Mouse (Mus musculus) embryonic facial prominence, embryonic 14.5 days (tissue): Measurements from ENCODE around the gene Ugt1a8. TPM values are rescaled to one million over a fixed set of nuclear protein-coding genes. Genes with fewer than 3 reads are reported as not detected.
A peak's percentile ranks its signal among the peaks of the same experiment; 100 is the strongest.
"Not testable (repeated sequence)": the region's sequence is repeated elsewhere in the genome, so short reads cannot be mapped to it uniquely, and the experiment has no call there.

Experiments
- ATAC-seq: fragments of 200-750 bp; cut with Nextera tagmentation; 2 replicates; pipeline ENCODE4 v1.8.0; 2017; ENCODE audit warnings: low read depth, moderate number of reproducible peaks, moderate TSS enrichment
- DNase-seq: peaks from one replicate; pipeline ENCODE4 v3.0.0-alpha.2; 2015; ENCODE audit warnings: low spot score
- H3K27ac ChIP-seq: fragments of 300-500 bp; sonication (generic); replicated peaks from 2 replicates; pipeline ENCODE4 v1.5.1; 2014; ENCODE audit warnings: low read depth, mild to moderate bottlenecking, low read length, moderate library complexity
- H3K27me3 ChIP-seq: fragments of 300-500 bp; sonication (generic); replicated peaks from 2 replicates; pipeline ENCODE4 v1.6.1; 2014; ENCODE audit warnings: low read length; ENCODE audit not compliant: control insufficient read depth, insufficient read depth
- H3K36me3 ChIP-seq: fragments of 300-500 bp; sonication (generic); 2 replicates; pipeline ENCODE4 v1.6.1; 2014; ENCODE audit warnings: low read length, mixed read lengths; ENCODE audit not compliant: control insufficient read depth, insufficient read depth
- H3K4me1 ChIP-seq: fragments of 300-500 bp; sonication (generic); 2 replicates; pipeline ENCODE4 v1.6.1; 2014; ENCODE audit warnings: antibody characterized with exemption, low read length; ENCODE audit not compliant: control insufficient read depth, insufficient read depth
- H3K4me2 ChIP-seq: fragments of 300-500 bp; sonication (generic); 2 replicates; pipeline ENCODE4 v1.6.1; 2014; ENCODE audit warnings: low read depth, mild to moderate bottlenecking, low read length, moderate library complexity, mixed read lengths
- H3K4me3 ChIP-seq: fragments of 300-500 bp; sonication (generic); 2 replicates; pipeline ENCODE4 v1.5.1; 2014; ENCODE audit warnings: low read depth, mild to moderate bottlenecking, low read length
- H3K9ac ChIP-seq: fragments of 300-500 bp; sonication (generic); 2 replicates; pipeline ENCODE4 v1.6.1; 2014; ENCODE audit warnings: low read depth, mild to moderate bottlenecking, low read length, moderate library complexity, mixed read lengths
- H3K9me3 ChIP-seq: fragments of 300-500 bp; sonication (generic); 2 replicates; pipeline ENCODE4 v1.6.1; 2016; ENCODE audit warnings: low read length; ENCODE audit not compliant: control insufficient read depth
- WGBS: fragments of 180-500 bp; shearing (Covaris S2); extraction: QIAGEN DNeasy Blood & Tissue Kit; methylation state at CpG from one replicate; pipeline ENCODE4 v1.1.7; 2014; 5-methylcytosine and 5-hydroxymethylcytosine counted together
- polyA plus RNA-seq: library from polyadenylated mRNA; unstranded; fragments of >200 nt; fragmentation: Nextera tagmentation; extraction: Ambion mirVana; gene quantifications from 2 replicates; pipeline ENCODE4 v1.2.1, GENCODE M21; 2014

Gene Ugt1a8
- polyA plus RNA-seq, 1 experiment from 2014 or later: not detected

DNA sequence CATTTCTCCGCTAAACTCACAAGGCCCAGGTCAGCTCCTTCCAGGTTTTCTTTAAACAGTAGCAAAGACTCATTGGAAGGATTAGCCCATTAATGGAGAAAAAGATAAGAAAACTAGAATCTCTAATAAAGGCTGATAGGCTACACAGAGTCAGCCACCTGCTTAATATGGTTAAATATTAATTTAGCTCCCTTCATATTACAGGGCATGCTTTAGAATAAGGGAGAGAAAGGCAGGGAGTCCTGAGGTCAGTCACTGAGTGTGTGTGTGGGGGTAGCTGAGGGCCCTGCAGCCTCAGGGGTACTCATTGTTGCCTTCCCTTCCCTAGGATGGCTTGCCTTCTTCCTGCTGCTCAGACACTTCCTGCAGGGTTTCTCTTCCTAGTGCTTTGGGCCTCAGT lies 50.5 kb downstream of the Ugt1a8 start:
- no peak overlapping the region for H3K9ac ChIP-seq
- no peak for ATAC-seq
- H3K4me2 ChIP-seq: no peak overlapping the region
- H3K27me3 ChIP-seq: no peaks in the 10 kb centered on the region
- H3K4me1 ChIP-seq: peaks cover 13% of the 10 kb centered on the region; the same call in 1 of the 2 replicates
- no peak overlapping the region for H3K27ac ChIP-seq
- no peaks in the 10 kb centered on the region for H3K9me3 ChIP-seq
- H3K36me3 ChIP-seq: no peaks in the 10 kb centered on the region
- no peak for DNase-seq
- H3K4me3 ChIP-seq: no peak overlapping the region
- WGBS: 88% methylated on average over 1 of the region's 1 CpGs

DNA sequence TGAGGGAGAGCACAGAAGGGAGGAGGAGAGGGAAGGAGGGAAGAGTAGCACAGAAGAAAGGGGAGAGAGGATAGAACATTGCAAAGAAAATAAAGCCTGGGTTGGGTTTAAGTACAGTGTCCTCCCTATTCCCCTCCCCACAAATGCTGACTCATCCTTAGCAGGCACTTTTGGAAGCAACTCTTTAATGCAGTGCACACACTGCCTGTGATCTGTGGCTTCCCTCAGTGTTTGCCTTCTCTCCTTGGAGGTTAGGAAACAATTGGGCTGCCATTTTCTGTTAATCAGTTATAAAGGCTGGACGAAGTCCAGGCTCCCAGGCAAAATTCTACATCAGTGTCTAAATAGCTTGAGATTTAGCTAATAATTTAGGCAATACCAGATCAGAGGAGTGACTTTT lies 52.9 kb downstream of the Ugt1a8 start:
- H3K9me3 ChIP-seq, H3K4me3 ChIP-seq, DNase-seq, H3K4me1 ChIP-seq, H3K36me3 ChIP-seq, H3K27ac ChIP-seq, ATAC-seq, H3K9ac ChIP-seq, H3K4me2 ChIP-seq, H3K27me3 ChIP-seq: not testable (repeated sequence)
- WGBS: 47% methylated on average over 1 of the region's 1 CpGs

DNA sequence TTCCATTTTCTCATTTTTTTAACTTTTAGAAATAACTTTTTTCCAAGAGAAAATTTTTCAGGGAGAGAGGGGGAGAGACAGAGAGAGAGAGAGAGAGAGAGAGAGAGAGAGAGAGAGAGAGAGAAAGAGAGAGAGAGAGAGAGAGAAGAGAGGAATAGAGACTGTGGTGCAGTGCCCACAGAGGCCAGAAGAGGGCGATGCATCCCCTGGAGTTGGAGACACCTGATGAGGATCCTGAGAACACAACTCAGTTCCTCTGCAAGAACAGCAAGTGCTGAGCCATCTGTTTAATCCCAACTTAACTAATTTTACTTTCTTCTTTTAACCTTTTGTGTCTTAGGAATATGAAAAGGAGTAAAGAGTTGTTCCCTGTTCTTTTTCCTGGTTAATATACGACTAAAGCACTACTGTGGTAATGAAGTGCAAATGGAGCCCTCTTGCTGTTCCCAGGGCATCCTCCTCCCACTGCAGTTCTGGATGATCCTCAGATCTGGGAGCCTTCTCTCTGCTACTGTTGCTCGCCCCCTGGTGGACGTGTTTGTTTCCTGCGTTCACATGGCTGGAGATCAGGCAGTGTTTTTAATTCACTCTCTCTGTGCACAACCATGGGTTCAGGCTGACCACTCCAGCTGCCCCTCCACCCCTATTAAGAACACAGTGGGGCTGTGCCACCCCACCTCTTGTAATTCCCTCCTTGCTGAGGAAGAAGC lies 56.5 kb downstream of the Ugt1a8 start:
- not testable (repeated sequence) for H3K4me2 ChIP-seq, H3K27ac ChIP-seq, H3K27me3 ChIP-seq, H3K9me3 ChIP-seq, H3K36me3 ChIP-seq, H3K4me3 ChIP-seq, H3K4me1 ChIP-seq, H3K9ac ChIP-seq
- DNase-seq: peak; percentile 11
- ATAC-seq: peak; percentile 67; the same call in 1 of the 2 replicates
- 2% methylated on average over 4 of the region's 5 CpGs for WGBS

DNA sequence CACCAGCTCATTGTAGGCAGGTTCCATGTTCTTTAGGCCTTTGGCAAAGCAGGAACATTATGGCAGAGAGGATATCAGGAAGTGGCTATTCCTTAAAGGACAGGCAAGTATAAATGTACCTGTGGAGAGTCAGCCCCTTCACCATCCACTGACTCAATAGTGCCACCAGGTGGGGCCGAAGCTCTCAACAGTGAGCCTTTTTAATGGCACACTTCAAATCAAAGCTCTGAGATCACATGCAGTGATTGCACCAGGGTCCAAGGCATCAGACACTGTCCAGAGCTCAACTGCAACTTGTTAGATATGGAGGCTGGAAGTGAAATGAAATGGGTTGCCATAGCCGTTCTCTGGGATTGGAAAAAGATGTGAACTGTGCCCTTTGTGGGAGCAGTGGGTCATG lies 57.7 kb downstream of the Ugt1a8 start:
- not testable (repeated sequence) for H3K4me2 ChIP-seq, H3K4me1 ChIP-seq, H3K9ac ChIP-seq, H3K27ac ChIP-seq, H3K27me3 ChIP-seq, ATAC-seq, H3K9me3 ChIP-seq, H3K4me3 ChIP-seq, H3K36me3 ChIP-seq
- peak; percentile 3 for DNase-seq
- 47% methylated on average over 2 of the region's 2 CpGs for WGBS

DNA sequence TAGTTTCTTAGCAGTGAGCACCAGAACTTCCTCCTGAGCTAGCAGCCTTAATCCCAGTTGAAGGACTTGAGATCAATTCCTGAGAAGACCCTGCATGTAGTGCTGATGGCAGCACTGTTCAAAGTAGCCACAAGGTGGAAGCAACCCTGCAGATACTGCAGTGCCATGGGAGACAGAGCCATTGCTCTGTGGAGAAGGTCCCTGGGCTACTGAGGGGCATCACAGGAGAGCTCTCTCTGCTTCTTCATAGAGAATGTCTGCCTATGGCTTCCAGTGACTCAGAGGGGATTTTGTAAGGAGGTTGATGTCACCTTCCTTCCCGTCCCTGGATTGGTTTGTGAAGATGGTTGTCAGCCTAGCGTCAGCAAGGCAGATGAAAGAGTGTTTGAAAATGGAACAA lies 62.5 kb downstream of the Ugt1a8 start:
- not testable (repeated sequence) for H3K4me3 ChIP-seq, DNase-seq, H3K9ac ChIP-seq, H3K4me1 ChIP-seq, H3K27me3 ChIP-seq, H3K36me3 ChIP-seq, H3K9me3 ChIP-seq, H3K27ac ChIP-seq, H3K4me2 ChIP-seq, ATAC-seq
- WGBS: no CpG with 5 or more reads among the region's 2 CpGs

DNA sequence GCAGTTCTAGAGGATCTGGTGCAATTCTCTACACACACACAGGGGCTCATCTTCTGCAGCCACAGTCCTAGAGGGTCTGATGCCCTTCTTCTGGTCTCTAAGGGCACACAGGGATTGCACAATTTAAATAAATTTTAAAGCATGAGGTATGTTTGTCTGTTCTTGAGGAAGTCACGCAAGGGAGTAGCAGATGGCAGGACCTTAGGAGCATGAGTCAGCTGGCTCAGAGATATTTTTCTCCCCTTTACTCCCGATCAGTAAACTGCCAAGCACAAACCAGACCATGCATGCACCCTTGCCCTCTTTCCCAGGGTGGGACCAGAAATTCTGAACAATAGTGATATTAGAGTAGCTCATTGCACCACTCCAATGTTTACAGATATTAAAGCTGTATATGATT lies 70.8 kb downstream of the Ugt1a8 start:
- ATAC-seq (no peak), DNase-seq (no peak)
- H3K36me3 ChIP-seq: no peaks in the 10 kb centered on the region
- H3K9me3 ChIP-seq: no peaks in the 10 kb centered on the region
- WGBS: 74% methylated on average over 2 of the region's 2 CpGs
- H3K4me1 ChIP-seq: no peaks in the 10 kb centered on the region
- no peak overlapping the region for H3K9ac ChIP-seq
- H3K27ac ChIP-seq: no peak overlapping the region
- no peaks in the 10 kb centered on the region for H3K27me3 ChIP-seq
- no peak overlapping the region for H3K4me2 ChIP-seq
- no peak overlapping the region for H3K4me3 ChIP-seq

DNA sequence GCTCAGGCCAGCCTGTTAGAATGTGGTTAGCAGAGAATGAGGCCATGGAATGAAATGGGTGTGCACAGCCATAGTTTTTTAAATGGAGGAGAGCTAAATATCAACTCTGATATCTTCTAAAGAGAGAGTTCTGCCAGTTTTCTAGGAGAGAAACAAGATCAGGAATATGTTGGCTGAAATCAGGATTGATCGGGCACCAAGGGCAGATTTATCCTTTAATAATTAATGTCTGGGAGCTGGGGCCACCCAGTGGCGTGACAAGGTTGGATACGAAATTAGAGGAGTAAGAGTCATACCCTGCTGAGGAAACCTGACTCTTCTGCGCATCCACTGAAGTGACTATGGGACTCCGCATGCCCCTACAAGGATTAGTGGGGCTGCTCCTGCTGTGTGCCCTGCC lies 78.1 kb downstream of the Ugt1a8 start, which contains the start of gene Ugt1a5:
Gene Ugt1a5 (plus strand): TSS at position 302 of the 400 bp plus-strand sequence.
- no peaks in the 10 kb centered on the region for H3K4me1 ChIP-seq
- H3K36me3 ChIP-seq: no peaks in the 10 kb centered on the region
- no peak within 1 kb of the TSS for H3K4me2 ChIP-seq
- no peaks in the 10 kb centered on the region for H3K27me3 ChIP-seq
- no peaks in the 10 kb centered on the region for H3K9me3 ChIP-seq
- H3K27ac ChIP-seq: no peak within 1 kb of the TSS
- no peak for DNase-seq
- no peak within 1 kb of the TSS for H3K9ac ChIP-seq
- no peak within 1 kb of the TSS for H3K4me3 ChIP-seq
- 79% methylated on average over 5 of the region's 5 CpGs for WGBS
- no peak for ATAC-seq

DNA sequence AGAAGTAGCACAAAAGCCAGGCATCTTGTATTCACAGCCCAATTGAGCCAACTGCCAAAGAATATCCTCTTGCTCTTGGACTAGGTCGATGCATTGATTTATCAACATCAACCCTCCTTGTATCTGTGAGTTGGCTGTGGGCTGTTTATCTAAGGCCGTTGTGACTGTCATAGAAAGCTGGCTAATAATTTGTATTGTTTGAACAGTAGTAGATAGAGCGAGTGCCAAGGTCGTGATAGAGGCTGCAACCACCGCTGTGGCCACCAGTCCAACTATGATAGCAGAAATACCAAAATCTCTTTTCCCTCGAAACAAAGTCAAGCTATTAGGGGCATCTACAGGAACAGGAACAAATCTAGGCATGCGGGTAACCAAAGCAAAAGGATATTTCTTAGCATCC lies 84.6 kb downstream of the Ugt1a8 start:
- H3K9ac ChIP-seq, ATAC-seq, H3K4me2 ChIP-seq, DNase-seq, H3K27ac ChIP-seq, H3K9me3 ChIP-seq, H3K27me3 ChIP-seq, H3K4me1 ChIP-seq, H3K4me3 ChIP-seq, H3K36me3 ChIP-seq: not testable (repeated sequence)
- WGBS: 92% methylated on average over 5 of the region's 7 CpGs

DNA sequence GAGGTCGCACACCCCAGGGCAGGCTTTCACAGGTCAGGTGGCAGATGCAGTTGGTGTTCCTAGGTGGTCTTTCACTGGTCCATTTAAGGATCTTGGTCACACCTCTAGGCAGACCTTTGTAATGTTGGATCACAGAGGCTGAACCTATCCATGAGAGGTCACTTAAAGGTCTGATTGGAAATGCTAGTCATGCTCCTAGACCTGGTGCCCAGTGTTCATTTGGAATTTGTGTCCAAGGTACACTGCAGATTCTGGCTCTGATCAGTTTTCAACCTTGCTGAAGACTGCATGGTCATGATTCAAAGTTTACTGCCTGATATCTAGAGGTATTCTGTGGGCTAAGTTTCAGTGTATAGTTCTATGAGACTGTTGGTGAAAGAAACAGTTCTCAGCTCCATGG lies 92.0 kb downstream of the Ugt1a8 start:
- ATAC-seq (no peak), DNase-seq (no peak)
- Histone ChIP-seq H3K36me3 (no peaks in the 10 kb centered on the region), H3K27me3 (no peaks in the 10 kb centered on the region), H3K9me3 (peaks cover 21% of the 10 kb centered on the region), H3K4me3 (no peak overlapping the region), H3K4me1 (no peaks in the 10 kb centered on the region), H3K27ac (no peak overlapping the region), H3K4me2 (no peak overlapping the region), H3K9ac (no peak overlapping the region)
- 73% methylated on average over 1 of the region's 1 CpGs for WGBS
